Mouse (Mus musculus) right cerebral cortex, adult 18-20 months (tissue): Measurements from ENCODE around the gene Gm10097.

Experiments used
- DNase-seq: peaks from one replicate; pipeline ENCODE4 v3.0.0; 2022; ENCODE audit warnings: mixed read lengths

Gm10097 gene

GRCm38 (mm10) chr10:5068676-5069265 is at the start of gene Gm10097:
TSS of gene Gm10097 (plus strand) at chr10:5069192.
- no peak for DNase-seq

DNA sequence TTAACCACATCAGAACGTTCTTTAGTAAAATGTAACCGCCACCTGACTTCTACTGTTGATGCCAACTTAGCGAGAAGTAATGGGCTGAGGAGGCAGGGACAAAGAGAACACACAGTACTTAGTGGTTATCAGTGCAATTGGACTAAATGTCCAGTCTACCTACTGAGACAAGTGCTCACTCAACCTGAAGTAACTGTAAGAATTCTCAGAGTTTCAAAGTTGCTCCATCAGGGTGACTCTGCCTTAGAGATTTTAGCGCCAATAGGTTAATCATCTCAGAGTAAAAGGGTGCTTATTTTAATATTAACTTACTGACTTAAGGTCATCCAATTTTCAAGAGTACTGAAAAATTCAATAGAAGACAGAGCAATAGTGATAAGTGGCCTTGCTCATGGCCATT is 43.1 kb upstream of the Gm10097 start:
- no peak for DNase-seq

GRCm38 (mm10) chr10:5027208-5027607 is 41.8 kb upstream of the Gm10097 start:
- DNase-seq: no peak

- no peak for DNase-seq
Measured at GRCm38 (mm10) chr10:5028301-5028700, 40.7 kb upstream of the Gm10097 start.

- DNase-seq: no peak
Measured at GRCm38 (mm10) chr10:5029161-5029560, 39.8 kb upstream of the Gm10097 start.

DNA sequence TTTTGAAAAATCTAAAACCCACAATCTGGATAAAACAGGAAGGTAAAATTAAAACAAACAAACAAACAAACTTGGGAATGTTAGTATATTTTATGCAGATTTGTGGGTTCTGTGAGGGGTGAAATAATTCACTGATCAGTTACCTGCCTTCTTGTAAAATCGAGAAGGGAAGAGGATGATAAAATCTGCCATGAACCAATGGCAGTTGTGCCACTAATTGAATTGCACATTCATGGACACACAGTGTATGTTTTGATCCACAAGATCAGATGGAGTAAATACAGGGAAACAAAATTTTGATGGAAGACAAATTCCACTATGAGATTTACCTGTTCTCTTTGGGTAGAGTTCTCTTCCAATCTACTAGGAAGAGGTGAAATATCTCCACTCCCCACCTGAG is 39.1 kb upstream of the Gm10097 start:
- no peak for DNase-seq

DNA sequence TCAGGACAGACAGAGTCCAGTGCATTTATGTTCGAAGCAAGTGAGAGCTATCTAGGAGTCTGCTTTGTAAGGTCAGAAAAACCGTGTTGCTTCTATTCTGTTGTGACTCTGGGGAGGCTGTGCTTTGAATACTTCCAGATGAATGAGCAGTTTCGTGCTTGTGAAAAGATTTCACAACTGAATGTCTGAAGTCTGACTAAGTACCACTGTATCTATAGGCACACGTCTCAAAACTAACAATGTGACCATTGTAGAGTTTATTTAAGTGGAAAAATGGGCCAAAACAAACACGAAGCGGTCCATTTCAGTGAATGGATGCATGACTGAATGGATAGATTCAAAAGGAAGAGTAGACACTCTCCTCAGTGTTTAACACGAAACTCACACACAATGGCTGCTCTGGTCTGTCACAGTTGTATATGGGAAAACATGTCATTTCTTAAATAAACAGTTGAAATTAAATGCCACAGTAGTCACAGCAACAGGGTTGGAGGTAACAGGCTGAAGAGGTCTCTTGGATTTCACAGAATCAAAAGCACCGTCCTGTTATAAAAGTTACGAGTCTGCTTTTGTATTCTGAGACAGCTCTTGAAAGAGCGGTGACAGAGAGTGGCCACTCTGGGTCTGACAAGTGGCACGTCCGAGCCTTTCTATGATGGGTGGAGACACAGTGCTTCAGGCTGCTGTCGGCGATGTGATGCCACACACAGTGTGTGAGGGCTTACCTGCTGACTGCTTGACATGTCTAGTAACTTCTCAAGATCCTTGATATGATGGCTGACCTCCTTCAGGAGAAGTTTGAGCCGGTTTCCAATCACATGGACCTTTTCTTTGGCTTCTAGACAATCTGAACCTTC is 36.6 kb upstream of the Gm10097 start:
- DNase-seq: no peak

DNA sequence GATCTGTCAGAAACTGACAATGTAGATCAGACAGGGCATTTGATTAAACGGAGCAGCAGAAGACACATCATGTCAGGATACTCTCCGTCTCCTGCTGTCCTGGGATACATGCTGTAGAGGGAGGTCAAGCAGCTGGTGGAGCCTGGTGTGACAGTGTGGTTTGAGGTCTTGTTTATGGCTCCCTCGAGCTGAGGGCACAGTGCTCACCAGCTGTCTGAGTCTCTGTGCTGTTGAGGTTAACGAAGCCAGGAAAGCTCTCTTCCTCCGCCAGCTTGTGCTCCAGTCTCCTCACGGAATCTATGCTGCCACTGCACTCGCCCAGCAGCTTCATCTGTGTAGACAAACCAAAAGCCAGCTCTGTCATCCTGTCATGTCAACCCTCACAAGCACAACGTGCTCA is 27.7 kb upstream of the Gm10097 start:
- no peak for DNase-seq

GRCm38 (mm10) chr10:5044481-5044880 is 24.5 kb upstream of the Gm10097 start:
- DNase-seq: no peak

GRCm38 (mm10) chr10:5045213-5045612 is 23.8 kb upstream of the Gm10097 start:
- DNase-seq: no peak

GRCm38 (mm10) chr10:5045671-5046070 is 23.3 kb upstream of the Gm10097 start:
- DNase-seq: no peak

- no peak for DNase-seq
Measured at GRCm38 (mm10) chr10:5056243-5056735, 12.7 kb upstream of the Gm10097 start.

- DNase-seq: no peak
Measured at GRCm38 (mm10) chr10:5056940-5057339, 12.1 kb upstream of the Gm10097 start.

GRCm38 (mm10) chr10:5057661-5058060 is 11.3 kb upstream of the Gm10097 start:
- no peak for DNase-seq

- no peak for DNase-seq
Measured at GRCm38 (mm10) chr10:5058876-5059275, 10.1 kb upstream of the Gm10097 start.

- no peak for DNase-seq
Measured at GRCm38 (mm10) chr10:5059983-5060382, 9.0 kb upstream of the Gm10097 start.

- no peak for DNase-seq
Measured at GRCm38 (mm10) chr10:5067113-5067512, 1.9 kb upstream of the Gm10097 start.

DNA sequence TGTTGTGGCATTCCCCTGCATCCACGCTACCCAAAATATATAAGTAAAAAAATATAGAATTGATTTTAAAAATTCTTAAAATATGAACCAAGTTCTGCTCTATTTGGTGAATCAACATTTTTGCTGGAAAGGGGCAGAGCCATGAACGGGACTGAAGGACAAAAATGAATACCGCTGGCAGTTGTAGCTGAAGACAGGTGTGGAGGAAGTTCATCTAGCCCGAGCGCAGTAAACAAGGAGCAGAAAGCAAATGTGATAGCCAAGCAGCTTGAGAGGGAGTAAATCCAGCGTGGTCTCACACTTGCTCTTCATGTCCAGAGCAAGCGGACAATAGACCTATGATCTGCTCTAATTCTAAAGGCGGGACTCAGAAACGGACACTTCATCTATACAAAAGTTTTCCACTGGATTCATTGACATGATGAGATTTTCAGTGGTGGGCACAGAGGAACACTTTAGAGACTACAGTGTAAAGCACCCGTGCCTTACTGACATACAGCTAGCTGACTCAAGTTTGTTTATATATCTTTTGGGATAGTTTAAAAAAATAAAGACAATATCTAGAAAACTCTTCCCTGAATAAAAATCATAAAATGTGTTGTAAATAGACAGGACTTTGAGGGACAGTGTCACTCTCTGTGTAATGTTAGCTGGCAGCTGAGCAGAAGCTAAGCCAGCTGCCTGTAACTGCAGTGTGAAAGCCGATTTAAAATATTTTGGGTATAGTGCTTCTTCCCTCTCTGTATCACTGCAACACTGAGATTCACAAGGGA is 1.4 kb downstream of the Gm10097 start:
- DNase-seq: no peak

DNA sequence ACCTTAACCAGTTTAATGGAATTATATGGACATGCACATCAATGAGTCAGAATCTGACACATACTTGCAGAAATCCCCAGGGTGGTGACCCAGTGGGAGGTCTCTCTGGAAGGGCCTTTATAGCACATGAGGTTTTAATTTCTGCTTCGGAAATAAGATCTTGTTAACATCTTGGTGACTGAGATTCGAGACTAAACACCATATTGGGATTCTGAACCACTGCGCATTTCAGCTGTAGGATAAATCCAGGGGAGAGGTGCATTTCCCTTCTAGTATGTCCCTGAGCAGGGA is 1.9 kb downstream of the Gm10097 start:
- no peak for DNase-seq

GRCm38 (mm10) chr10:5072054-5072453 is 3.1 kb downstream of the Gm10097 start:
- no peak for DNase-seq

DNA sequence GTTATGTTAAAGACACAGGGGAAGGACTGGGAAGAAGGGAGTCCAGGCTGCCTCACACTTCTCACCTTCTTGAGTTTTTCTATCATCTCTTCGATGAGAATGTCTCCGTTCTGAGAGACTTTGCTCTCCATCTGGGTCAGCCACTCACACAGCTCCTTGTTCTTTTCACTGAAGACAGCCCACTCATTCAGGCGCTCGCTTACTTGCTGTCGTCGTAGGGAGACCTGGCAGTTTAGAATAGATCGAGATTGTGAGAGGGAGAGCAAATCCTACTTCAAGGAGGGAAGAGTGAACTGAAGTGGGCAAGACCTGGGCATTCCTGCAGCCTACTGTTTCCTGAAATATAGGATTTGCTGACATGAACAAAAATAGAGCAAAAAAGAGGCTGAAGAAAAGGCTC is 6.7 kb downstream of the Gm10097 start:
- no peak for DNase-seq

DNA sequence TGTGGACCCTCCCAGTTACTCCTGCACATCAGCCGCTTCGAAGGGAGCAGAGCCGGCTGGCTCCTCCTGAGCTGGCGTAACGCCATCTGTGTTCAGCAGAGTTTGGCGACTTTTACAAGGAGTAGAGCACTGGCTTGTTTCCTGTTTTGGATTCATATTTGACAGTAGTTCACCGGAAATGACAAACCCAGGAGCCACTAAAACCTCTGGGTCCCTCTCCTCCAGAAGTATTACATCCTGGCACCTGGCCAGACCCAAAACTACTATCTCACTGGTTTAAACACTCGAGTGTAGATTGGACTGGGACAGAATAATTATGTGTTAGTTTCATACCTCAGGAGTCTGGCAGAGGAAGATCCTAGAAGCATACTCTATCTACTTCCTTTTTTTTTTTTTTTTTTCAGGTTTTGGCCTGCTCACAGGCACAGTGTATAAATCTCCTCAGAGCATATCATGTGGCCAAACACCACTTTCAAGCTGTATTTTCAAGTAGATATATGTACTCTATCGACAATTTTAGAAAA is 11.0 kb downstream of the Gm10097 start:
- peak; percentile 43 for DNase-seq

GRCm38 (mm10) chr10:5083716-5084115 is 14.7 kb downstream of the Gm10097 start:
- DNase-seq: no peak

DNA sequence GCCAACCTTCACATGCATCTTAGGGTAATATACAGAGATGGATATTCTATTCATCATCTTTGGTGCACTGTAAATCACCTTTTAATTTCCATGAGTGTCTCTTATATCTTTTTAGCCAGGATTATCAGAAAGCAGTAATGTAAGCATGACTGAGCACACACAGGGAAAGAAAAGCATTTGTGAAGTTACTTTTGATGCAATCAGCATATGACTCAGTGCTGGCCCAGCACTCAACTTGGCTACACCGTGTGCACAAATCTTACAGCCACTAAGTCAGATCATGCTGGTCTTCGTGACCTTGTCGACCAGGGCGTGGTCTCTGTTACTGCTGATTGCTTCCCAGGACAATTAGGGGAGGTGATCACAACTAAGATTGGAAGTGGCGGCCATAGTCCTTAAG is 16.8 kb downstream of the Gm10097 start:
- no peak for DNase-seq
